Mouse (Mus musculus) CH12.LX (cell line): Measurements from ENCODE around the gene Gtse1. TPM values are rescaled to one million over a fixed set of nuclear protein-coding genes. Genes with fewer than 3 reads are reported as not detected.

Experiments used
- DNase-seq: peaks from one replicate; pipeline ENCODE4 v3.0.0-alpha.2; 2013; ENCODE audit errors: extremely low read depth
- H3K27ac ChIP-seq: 2 replicates; pipeline ENCODE4 v1.5.1; 2012; ENCODE audit warnings: low read depth, mild to moderate bottlenecking, control low read depth, moderate library complexity; ENCODE audit not compliant: insufficient read depth
- H3K27me3 ChIP-seq: replicated peaks from 2 replicates; pipeline ENCODE3; 2012; ENCODE audit warnings: inconsistent platforms
- H3K36me3 ChIP-seq, 2 experiments: replicated peaks in 1 of 2; 2 replicates each; pipeline versions ENCODE3 to v1.6.1; 2012; ENCODE audit warnings: inconsistent platforms in 1 of 2, low read length in 1 of 2, mild to moderate bottlenecking in 1 of 2, mixed read lengths in 1 of 2, moderate library complexity in 1 of 2; ENCODE audit not compliant: control insufficient read depth in 1 of 2, insufficient read depth in 1 of 2
- H3K4me1 ChIP-seq, 2 experiments: 2 replicates each; pipeline ENCODE4 v1.6.1; 2012; ENCODE audit warnings: inconsistent platforms in 1 of 2, moderate library complexity in 1 of 2; ENCODE audit not compliant: insufficient read depth in 2 of 2, control insufficient read depth in 1 of 2
- H3K4me2 ChIP-seq: 2 replicates; pipeline ENCODE4 v1.6.1; 2012; ENCODE audit warnings: low read depth, mild to moderate bottlenecking, control low read depth; ENCODE audit not compliant: poor library complexity, insufficient read depth, severe bottlenecking
- H3K4me3 ChIP-seq, 3 experiments: fragments of 150-350 bp in 1 of 3; sonication (generic) in 1 of 3; replicated peaks in 1 of 3; 2 replicates each; pipeline versions ENCODE3 to v1.5.1; 2011 to 2012; ENCODE audit warnings: low read depth in 2 of 3, low read length in 2 of 3, mild to moderate bottlenecking in 2 of 3, moderate library complexity in 2 of 3, control low read depth in 1 of 3, improper control_type of control experiment in 1 of 3, inconsistent platforms in 1 of 3, mixed read lengths in 1 of 3; ENCODE audit not compliant: poor library complexity in 1 of 3
- H3K79me2 ChIP-seq: replicated peaks from 2 replicates; pipeline ENCODE4 v1.6.1; 2012; ENCODE audit warnings: mild to moderate bottlenecking, moderate library complexity; ENCODE audit not compliant: control insufficient read depth, poor library complexity, insufficient read depth, severe bottlenecking; ENCODE audit errors: extremely low read depth
- H3K9ac ChIP-seq: 2 replicates; pipeline ENCODE4 v1.6.1; 2012; ENCODE audit warnings: low read depth, mild to moderate bottlenecking, control low read depth, moderate library complexity; ENCODE audit not compliant: insufficient read depth
- H3K9me3 ChIP-seq: replicated peaks from 2 replicates; pipeline ENCODE3; 2012; ENCODE audit warnings: low read length, inconsistent platforms, mixed read lengths
- BHLHE40 ChIP-seq: IDR thresholded peaks from 2 replicates; pipeline ENCODE4 v1.6.1; 2011; ENCODE audit warnings: mild to moderate bottlenecking, low read depth, low read length, improper control_type of control experiment
- CHD1 ChIP-seq: IDR thresholded peaks from 2 replicates; pipeline ENCODE4 v1.6.1; 2012; ENCODE audit warnings: low read depth, low read length, improper control_type of control experiment, inconsistent platforms
- CHD2 ChIP-seq: IDR thresholded peaks from 2 replicates; pipeline ENCODE4 v1.6.1; 2011; ENCODE audit warnings: low read length, improper control_type of control experiment
- CTCF ChIP-seq, 2 experiments: IDR thresholded peaks in 1 of 2; conservative IDR thresholded peaks in 1 of 2; 2 replicates each; pipeline ENCODE4 v1.5.1; 2011 to 2012; ENCODE audit warnings: low read depth in 2 of 2, low read length in 2 of 2, improper control_type of control experiment in 1 of 2, inconsistent platforms in 1 of 2, mild to moderate bottlenecking in 1 of 2, moderate library complexity in 1 of 2
- E2F4 ChIP-seq: IDR thresholded peaks from 2 replicates; pipeline ENCODE4 v1.6.1; 2011; ENCODE audit warnings: low read depth, low read length, improper control_type of control experiment; ENCODE audit not compliant: insufficient replicate concordance
- ELF1 ChIP-seq: IDR thresholded peaks from 2 replicates; pipeline ENCODE4 v1.6.1; 2014; ENCODE audit warnings: low read depth, mild to moderate bottlenecking, inconsistent platforms, low read length, improper control_type of control experiment
- EP300 ChIP-seq: IDR thresholded peaks from 2 replicates; pipeline ENCODE4 v1.6.1; 2011; ENCODE audit warnings: low read length, improper control_type of control experiment
- ETS1 ChIP-seq: conservative IDR thresholded peaks from 2 replicates; pipeline ENCODE4 v1.6.1; 2012; ENCODE audit warnings: low read depth, mild to moderate bottlenecking, inconsistent platforms, low read length, improper control_type of control experiment, moderate library complexity
- GABPA ChIP-seq: IDR thresholded peaks from 2 replicates; pipeline ENCODE4 v1.6.1; 2012; ENCODE audit warnings: low read depth, low read length, improper control_type of control experiment, inconsistent platforms; ENCODE audit not compliant: insufficient replicate concordance
- HCFC1 ChIP-seq: IDR thresholded peaks from 2 replicates; pipeline ENCODE4 v1.6.1; 2012; ENCODE audit warnings: low read depth, mild to moderate bottlenecking, inconsistent platforms, low read length, improper control_type of control experiment
- IRF4 ChIP-seq: IDR thresholded peaks from 2 replicates; pipeline ENCODE4 v1.6.1; 2014; ENCODE audit warnings: low read depth, mild to moderate bottlenecking, inconsistent platforms, low read length, improper control_type of control experiment
- JUN ChIP-seq: IDR thresholded peaks from 2 replicates; pipeline ENCODE4 v1.6.1; 2011; ENCODE audit warnings: low read depth, mild to moderate bottlenecking, low read length, improper control_type of control experiment, moderate library complexity; ENCODE audit not compliant: insufficient read depth
- JUND ChIP-seq: conservative IDR thresholded peaks from 2 replicates; pipeline ENCODE4 v1.6.1; 2011; ENCODE audit warnings: low read depth, low read length, improper control_type of control experiment
- KAT2A ChIP-seq: IDR thresholded peaks from 2 replicates; pipeline ENCODE4 v1.6.1; 2012; ENCODE audit warnings: low read length, improper control_type of control experiment, inconsistent platforms; ENCODE audit not compliant: insufficient replicate concordance
- MAFK ChIP-seq: IDR thresholded peaks from 2 replicates; pipeline ENCODE4 v1.6.1; 2011; ENCODE audit warnings: low read length, improper control_type of control experiment; ENCODE audit not compliant: insufficient replicate concordance
- MAX ChIP-seq: IDR thresholded peaks from 2 replicates; pipeline ENCODE4 v1.6.1; 2011; ENCODE audit warnings: low read length, improper control_type of control experiment
- MAZ ChIP-seq: IDR thresholded peaks from 2 replicates; pipeline ENCODE4 v1.6.1; 2012; ENCODE audit warnings: low read depth, mild to moderate bottlenecking, inconsistent platforms, low read length, improper control_type of control experiment, moderate library complexity
- MEF2A ChIP-seq: IDR thresholded peaks from 2 replicates; pipeline ENCODE4 v1.6.1; 2014; ENCODE audit warnings: low read depth, mild to moderate bottlenecking, inconsistent platforms, low read length, improper control_type of control experiment, borderline replicate concordance
- MXI1 ChIP-seq: IDR thresholded peaks from 2 replicates; pipeline ENCODE4 v1.6.1; 2011; ENCODE audit warnings: mild to moderate bottlenecking, low read depth, low read length, improper control_type of control experiment
- MYC ChIP-seq: IDR thresholded peaks from 2 replicates; pipeline ENCODE4 v1.6.1; 2011; ENCODE audit warnings: low read depth, mild to moderate bottlenecking, improper control_type of control experiment, low read length
- NELFE ChIP-seq: IDR thresholded peaks from 2 replicates; pipeline ENCODE4 v1.6.1; 2011; ENCODE audit warnings: low read depth, low read length, improper control_type of control experiment
- NRF1 ChIP-seq: IDR thresholded peaks from 2 replicates; pipeline ENCODE4 v1.6.1; 2014; ENCODE audit warnings: low read depth, mild to moderate bottlenecking, inconsistent platforms, low read length, improper control_type of control experiment, moderate library complexity
- PAX5 ChIP-seq: IDR thresholded peaks from 2 replicates; pipeline ENCODE4 v1.6.1; 2012; ENCODE audit warnings: low read length, inconsistent platforms, mixed read lengths
- POLR2A ChIP-seq: IDR thresholded peaks from 2 replicates; pipeline ENCODE4 v1.6.1; 2011; ENCODE audit warnings: low read depth, mild to moderate bottlenecking, improper control_type of control experiment, low read length
- POLR2AphosphoS2 ChIP-seq: IDR thresholded peaks from 2 replicates; pipeline ENCODE4 v1.6.1; 2011; ENCODE audit warnings: low read depth, low read length, improper control_type of control experiment
- RAD21 ChIP-seq: IDR thresholded peaks from 2 replicates; pipeline ENCODE4 v1.6.1; 2011; ENCODE audit warnings: low read depth, mild to moderate bottlenecking, low read length, improper control_type of control experiment, moderate library complexity
- RCOR1 ChIP-seq: conservative IDR thresholded peaks from 2 replicates; pipeline ENCODE4 v1.6.1; 2012; ENCODE audit warnings: low read depth, mild to moderate bottlenecking, inconsistent platforms, low read length, improper control_type of control experiment
- SIN3A ChIP-seq: IDR thresholded peaks from 2 replicates; pipeline ENCODE4 v1.6.1; 2012; ENCODE audit warnings: low read length, improper control_type of control experiment, inconsistent platforms
- SMC3 ChIP-seq: IDR thresholded peaks from 2 replicates; pipeline ENCODE4 v1.6.1; 2011; ENCODE audit warnings: low read depth, low read length, improper control_type of control experiment
- TBP ChIP-seq: conservative IDR thresholded peaks from 2 replicates; pipeline ENCODE4 v1.6.1; 2011; ENCODE audit warnings: low read depth, low read length, improper control_type of control experiment
- TCF12 ChIP-seq: IDR thresholded peaks from 2 replicates; pipeline ENCODE4 v1.6.1; 2014; ENCODE audit warnings: low read depth, mild to moderate bottlenecking, inconsistent platforms, low read length, improper control_type of control experiment
- UBTF ChIP-seq: IDR thresholded peaks from 2 replicates; pipeline ENCODE4 v1.6.1; 2012; ENCODE audit warnings: low read depth, mild to moderate bottlenecking, inconsistent platforms, low read length, improper control_type of control experiment, moderate library complexity
- USF1 ChIP-seq: IDR thresholded peaks from 2 replicates; pipeline ENCODE4 v1.6.1; 2014; ENCODE audit warnings: low read depth, mild to moderate bottlenecking, inconsistent platforms, low read length, improper control_type of control experiment
- USF2 ChIP-seq: conservative IDR thresholded peaks from 2 replicates; pipeline ENCODE4 v1.6.1; 2011; ENCODE audit warnings: low read depth, low read length, improper control_type of control experiment
- ZC3H11A ChIP-seq: IDR thresholded peaks from 2 replicates; pipeline ENCODE4 v1.6.1; 2012; ENCODE audit warnings: low read depth, mild to moderate bottlenecking, inconsistent platforms, low read length, improper control_type of control experiment
- ZKSCAN1 ChIP-seq: IDR thresholded peaks from 2 replicates; pipeline ENCODE4 v1.6.1; 2012; ENCODE audit warnings: low read depth, inconsistent platforms, low read length, improper control_type of control experiment, borderline replicate concordance
- ZMIZ1 ChIP-seq: IDR thresholded peaks from 2 replicates; pipeline ENCODE4 v1.6.1; 2012; ENCODE audit warnings: low read depth, mild to moderate bottlenecking, inconsistent platforms, low read length, improper control_type of control experiment
- ZNF384 ChIP-seq: IDR thresholded peaks from 2 replicates; pipeline ENCODE4 v1.6.1; 2012; ENCODE audit warnings: low read depth, low read length, improper control_type of control experiment, inconsistent platforms
- dilution Hi-C: fragments of 300-500 bp; cut with MboI; formaldehyde crosslinking; loops from 2 replicates; pipeline ENCODE4 v1.14.3; 2020; ENCODE audit warnings: low sequenced_read_pairs; ENCODE audit not compliant: extremely low pct_unique_long_range_greater_than_20kb, extremely low pct_ligation_motif_present
- in situ Hi-C: fragments of 300-500 bp; cut with MboI; formaldehyde crosslinking; loops from 3 replicates; pipeline ENCODE4 v1.14.3; 2019; ENCODE audit warnings: low sequenced_read_pairs, low pct_ligation_motif_present, low pct_unique_long_range_greater_than_20kb, mixed read lengths
- polyA plus RNA-seq: library from polyadenylated mRNA; unstranded; fragments of >175 nt; gene quantifications from 2 replicates; pipeline ENCODE4 v1.2.1, GENCODE M21; 2012; ENCODE audit warnings: low read depth; ENCODE audit not compliant: insufficient read length
- total RNA-seq, 2 experiments: library from RNA; depleted of rRNA; stranded (reverse); fragments of 300-350 nt in 1 of 2; fragments of >200 nt in 1 of 2; gene quantifications; 2 replicates each; pipeline ENCODE4 v1.2.3; 2012 to 2014

Gtse1 gene
- total and polyA plus RNA-seq, 3 experiments = 32.8 to 40.1 (median 37.4) TPM

DNA sequence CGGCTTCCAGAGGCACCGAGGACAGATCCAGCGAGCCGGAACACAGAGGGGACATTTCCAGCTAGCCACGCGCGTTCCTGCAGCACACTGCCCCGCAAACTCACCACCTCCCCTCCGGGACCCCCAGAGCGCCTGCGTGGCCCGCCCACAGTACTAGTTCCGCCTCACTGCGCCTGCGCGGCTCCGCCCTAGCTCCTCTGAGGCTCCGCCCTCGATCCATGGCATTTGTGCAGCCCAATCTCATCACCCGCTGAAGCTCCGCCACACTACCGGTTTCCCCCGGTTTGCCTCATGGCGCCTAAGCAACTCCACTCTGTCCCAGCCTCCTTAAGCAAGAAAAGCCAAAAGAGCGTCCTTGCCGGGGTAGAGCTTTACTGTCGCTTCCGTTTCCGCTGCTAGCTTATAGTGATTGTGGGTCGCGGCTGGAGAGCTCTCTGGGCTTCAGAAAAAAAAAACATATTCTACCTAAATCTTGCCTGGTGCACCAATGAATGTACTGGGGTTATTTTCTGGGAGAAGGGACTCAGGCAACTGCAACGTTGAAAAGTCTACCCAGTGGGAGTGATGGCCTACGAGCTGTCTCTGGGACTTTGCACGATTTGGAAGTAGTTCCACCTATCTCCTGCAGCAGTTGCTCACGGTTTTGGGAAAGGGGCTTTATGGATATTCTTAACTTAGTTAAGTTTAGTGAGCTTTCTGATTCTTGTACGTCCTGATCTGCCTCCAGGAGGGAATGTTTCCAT lies 47.8 kb upstream of the Gtse1 start, which contains the start of gene Cdpf1:
TSS of gene Cdpf1 (minus strand) at position 163 of the 743 bp plus-strand sequence.
- H3K9me3 ChIP-seq = no peaks in the 10 kb centered on the region
- H3K27ac ChIP-seq = peak within 1 kb of the TSS; percentile 12; the same call in 1 of the 2 replicates
- TF ChIP-seq KAT2A (no peak), IRF4 (0 out of 2 replicates have a peak, but pooled peaks have one; percentile 21), MXI1 (no peak; the same call in 1 of the 2 replicates), CTCF (conservative IDR thresholded peaks at IDR 0.05 in 1 of 2, IDR thresholded peaks at IDR 0.05 in 1 of 2; ENCODE audit: low read depth in 2 of 2, low read length in 2 of 2) (no peak), BHLHE40 (no peak), USF1 (no peak), ELF1 (peak; percentile 85), MEF2A (0 out of 2 replicates have a peak, but pooled peaks have one; percentile 23), MAX (peak; percentile 84; the same call in 1 of the 2 replicates), PAX5 (no peak), ZC3H11A (no peak), SIN3A (peak; percentile 60), UBTF (no peak), POLR2AphosphoS2 (peak; percentile 96), NRF1 (peak; percentile 99), TBP (peak; percentile 73; the same call in 1 of the 2 replicates), USF2 (no peak), POLR2A (peak; percentile 97), NELFE (peak; percentile 95), HCFC1 (peak; percentile 70), JUN (no peak), JUND (no peak), ZKSCAN1 (no peak), MAFK (no peak), RAD21 (no peak), ZNF384 (0 out of 2 replicates have a peak, but pooled peaks have one; percentile 33), CHD2 (no peak), RCOR1 (no peak), MYC (peak; percentile 89), ZMIZ1 (peak; percentile 90; the same call in 1 of the 2 replicates), CHD1 (0 out of 2 replicates have a peak, but pooled peaks have one; percentile 50), EP300 (no peak), SMC3 (no peak), E2F4 (no peak), TCF12 (peak; percentile 93), GABPA (no peak), ETS1 (no peak), MAZ (no peak; the same call in none of the 2 replicates)
- TF ChIP-seq, all 38 proteins: peak for 16
- H3K4me2 ChIP-seq = peak within 1 kb of the TSS; percentile 80
- dilution Hi-C loops (no loop called here), in situ Hi-C loops (no loop called here)
- H3K4me3 ChIP-seq = peak within 1 kb of the TSS; percentile 74 to 85 (median 75)
- H3K27me3 ChIP-seq = peaks cover 34% of the 10 kb centered on the region
- H3K36me3 ChIP-seq = peaks cover 0 to 26% of the 10 kb centered on the region in 2 experiments
- peak within 1 kb of the TSS; percentile 79 for H3K9ac ChIP-seq
- DNase-seq = peak; percentile 93
- H3K79me2 ChIP-seq = no peaks in the 10 kb centered on the region
- H3K4me1 ChIP-seq = peaks cover 5 to 37% of the 10 kb centered on the region in 2 experiments
